Mouse (Mus musculus): ENCODE measurements around the gene Nwd2.

- TF ChIP-seq GATA1 (IDR thresholded peaks at IDR 0.05; ENCODE audit: borderline replicate concordance, low read length), result no peak
- no peak for TF ChIP-seq FLI1 (IDR thresholded peaks at IDR 0.05; ENCODE audit: low read length)
These were observed 41.5 kb upstream of the Nwd2 start for GRCm38 (mm10) chr5:63607447-63607846.

Measured in megakaryocyte, embryonic 14.5 days (primary cell).